Mouse (Mus musculus) kidney, embryonic 15.5 days (tissue): ENCODE results near the gene Gm4779. TPM values are rescaled to one million over a fixed set of nuclear protein-coding genes. Genes with fewer than 3 reads are reported as not detected.
"Not testable (repeated sequence)": the region's sequence is repeated elsewhere in the genome, so short reads cannot be mapped to it uniquely, and the experiment has no call there.

Experiments
- ATAC-seq: fragments of 200-750 bp; cut with Nextera tagmentation; replicated peaks from 2 replicates; pipeline ENCODE4 v1.8.0; 2017; ENCODE audit warnings: moderate TSS enrichment; ENCODE audit not compliant: low FRiP score
- H3K27ac ChIP-seq: fragments of 300-500 bp; sonication (generic); 2 replicates; pipeline ENCODE4 v1.5.1; 2015; ENCODE audit warnings: mild to moderate bottlenecking, inconsistent platforms
- H3K27me3 ChIP-seq: fragments of 300-500 bp; sonication (generic); 2 replicates; pipeline ENCODE4 v1.6.1; 2015; ENCODE audit warnings: inconsistent platforms
- H3K36me3 ChIP-seq: fragments of 300-500 bp; sonication (generic); 2 replicates; pipeline ENCODE4 v1.6.1; 2015; ENCODE audit warnings: inconsistent platforms
- H3K4me1 ChIP-seq: fragments of 300-500 bp; sonication (generic); 2 replicates; pipeline ENCODE4 v1.6.1; 2015; ENCODE audit warnings: inconsistent platforms
- H3K4me2 ChIP-seq: fragments of 300-500 bp; sonication (generic); 2 replicates; pipeline ENCODE4 v1.6.1; 2015; ENCODE audit warnings: moderate library complexity, mild to moderate bottlenecking, inconsistent platforms
- H3K4me3 ChIP-seq: fragments of 300-500 bp; sonication (generic); replicated peaks from 2 replicates; pipeline ENCODE4 v1.5.1; 2015; ENCODE audit warnings: mild to moderate bottlenecking, inconsistent platforms
- H3K9ac ChIP-seq: fragments of 300-500 bp; sonication (generic); 2 replicates; pipeline ENCODE4 v1.6.1; 2015; ENCODE audit warnings: mild to moderate bottlenecking, inconsistent platforms
- H3K9me3 ChIP-seq: fragments of 300-500 bp; sonication (generic); replicated peaks from 2 replicates; pipeline ENCODE4 v1.6.1; 2016; ENCODE audit warnings: inconsistent platforms
- WGBS: fragments of 180-500 bp; shearing (Covaris S2); methylation state at CpG from one replicate; pipeline ENCODE4 v1.1.7; 2015; ENCODE audit warnings: mixed read lengths; 5-methylcytosine and 5-hydroxymethylcytosine counted together
- polyA plus RNA-seq: library from polyadenylated mRNA; unstranded; fragments of >200 nt; fragmentation: Nextera tagmentation; extraction: Ambion mirVana; gene quantifications from 2 replicates; pipeline ENCODE4 v1.2.1, GENCODE M21; 2015

Gm4779 gene
- 0.18 and 0.26 TPM in 2 replicates for polyA plus RNA-seq

- H3K9me3 ChIP-seq = no peaks in the 10 kb centered on the region; the same call in 1 of the 2 replicates
- H3K9ac ChIP-seq = no peak within 1 kb of the TSS
- no peaks in the 10 kb centered on the region for H3K4me1 ChIP-seq
- H3K4me2 ChIP-seq = no peak within 1 kb of the TSS
- H3K4me3 ChIP-seq = no peak within 1 kb of the TSS
- ATAC-seq = no peak
- no peak within 1 kb of the TSS for H3K27ac ChIP-seq
- H3K27me3 ChIP-seq = peaks cover 5% of the 10 kb centered on the region; the same call in 1 of the 2 replicates
- H3K36me3 ChIP-seq = no peaks in the 10 kb centered on the region
- WGBS = 94% methylated on average over 33 of the region's 35 CpGs
These were observed at the start of gene Gm4779, which contains the start of gene 8030474K03Rik for GRCm38 (mm10) chrX:101794342-101794741. Gene Gm4779, minus strand, starts transcription at chrX:101794423. Gene 8030474K03Rik, plus strand, starts transcription at chrX:101794656.

GRCm38 (mm10) chrX:101819980-101820379 lies 25.8 kb upstream of the Gm4779 start:
- not testable (repeated sequence) for H3K4me3 ChIP-seq, ATAC-seq, H3K36me3 ChIP-seq, H3K4me1 ChIP-seq, H3K9me3 ChIP-seq, H3K9ac ChIP-seq, H3K27ac ChIP-seq, H3K4me2 ChIP-seq
- peaks cover 36% of the 10 kb centered on the region for H3K27me3 ChIP-seq

- H3K4me2 ChIP-seq = no peak overlapping the region
- H3K4me1 ChIP-seq = no peaks in the 10 kb centered on the region
- no peak overlapping the region for H3K9ac ChIP-seq
- H3K27me3 ChIP-seq = peaks cover 41% of the 10 kb centered on the region
- 50% methylated on average over 1 of the region's 1 CpGs for WGBS
- no peaks in the 10 kb centered on the region for H3K36me3 ChIP-seq
- H3K4me3 ChIP-seq = no peak overlapping the region
- ATAC-seq = no peak
- H3K9me3 ChIP-seq = no peaks in the 10 kb centered on the region
- H3K27ac ChIP-seq = no peak overlapping the region
These were observed 24.9 kb upstream of the Gm4779 start for GRCm38 (mm10) chrX:101819163-101819562.

GRCm38 (mm10) chrX:101811750-101812149 lies 17.5 kb upstream of the Gm4779 start:
- 72% methylated on average over 3 of the region's 3 CpGs for WGBS
- H3K4me2 ChIP-seq = no peak overlapping the region
- no peaks in the 10 kb centered on the region for H3K9me3 ChIP-seq
- H3K9ac ChIP-seq = no peak overlapping the region
- no peak for ATAC-seq
- no peak overlapping the region for H3K4me3 ChIP-seq
- peaks cover 44% of the 10 kb centered on the region for H3K27me3 ChIP-seq
- no peaks in the 10 kb centered on the region for H3K36me3 ChIP-seq
- no peaks in the 10 kb centered on the region for H3K4me1 ChIP-seq
- no peak overlapping the region for H3K27ac ChIP-seq

- H3K36me3 ChIP-seq = no peaks in the 10 kb centered on the region
- H3K4me1 ChIP-seq = no peaks in the 10 kb centered on the region
- WGBS = 42% methylated on average over 2 of the region's 2 CpGs
- no peak overlapping the region for H3K27ac ChIP-seq
- H3K9ac ChIP-seq = no peak overlapping the region
- ATAC-seq = no peak
- no peak overlapping the region for H3K4me3 ChIP-seq
- H3K9me3 ChIP-seq = no peaks in the 10 kb centered on the region
- peaks cover 34% of the 10 kb centered on the region for H3K27me3 ChIP-seq
- no peak overlapping the region for H3K4me2 ChIP-seq
These were observed 11.3 kb upstream of the Gm4779 start for GRCm38 (mm10) chrX:101805512-101805911.

- H3K9ac ChIP-seq = no peak overlapping the region
- peaks cover 10% of the 10 kb centered on the region; the same call in 1 of the 2 replicates for H3K27me3 ChIP-seq
- H3K9me3 ChIP-seq = no peaks in the 10 kb centered on the region; the same call in 1 of the 2 replicates
- H3K27ac ChIP-seq = no peak overlapping the region
- no peak overlapping the region for H3K4me2 ChIP-seq
- ATAC-seq = no peak; the same call in 1 of the 2 replicates
- 44% methylated on average over 4 of the region's 4 CpGs for WGBS
- no peaks in the 10 kb centered on the region for H3K36me3 ChIP-seq
- H3K4me1 ChIP-seq = no peaks in the 10 kb centered on the region
- H3K4me3 ChIP-seq = no peak overlapping the region
These were observed 2.7 kb downstream of the Gm4779 start for GRCm38 (mm10) chrX:101791551-101791950.

GRCm38 (mm10) chrX:101772035-101772434 lies 22.2 kb downstream of the Gm4779 start:
- Histone ChIP-seq H3K27ac (no peak overlapping the region), H3K36me3 (no peaks in the 10 kb centered on the region), H3K9me3 (no peaks in the 10 kb centered on the region), H3K27me3 (peaks cover 32% of the 10 kb centered on the region), H3K4me3 (no peak overlapping the region), H3K4me1 (no peaks in the 10 kb centered on the region), H3K9ac (no peak overlapping the region), H3K4me2 (no peak overlapping the region)
- 45% methylated on average over 5 of the region's 5 CpGs for WGBS
- ATAC-seq = no peak

GRCm38 (mm10) chrX:101770307-101770706 lies 23.9 kb downstream of the Gm4779 start:
- WGBS = 46% methylated on average over 3 of the region's 3 CpGs
- ATAC-seq = no peak
- no peak overlapping the region for H3K4me3 ChIP-seq
- no peak overlapping the region for H3K27ac ChIP-seq
- peaks cover 39% of the 10 kb centered on the region for H3K27me3 ChIP-seq
- H3K4me2 ChIP-seq = no peak overlapping the region
- no peaks in the 10 kb centered on the region for H3K4me1 ChIP-seq
- H3K36me3 ChIP-seq = no peaks in the 10 kb centered on the region
- H3K9me3 ChIP-seq = no peaks in the 10 kb centered on the region
- no peak overlapping the region for H3K9ac ChIP-seq

- WGBS = 67% methylated on average over 2 of the region's 2 CpGs
- no peaks in the 10 kb centered on the region for H3K36me3 ChIP-seq
- no peaks in the 10 kb centered on the region for H3K9me3 ChIP-seq
- no peak for ATAC-seq
- H3K4me1 ChIP-seq = no peaks in the 10 kb centered on the region
- H3K27me3 ChIP-seq = peaks cover 39% of the 10 kb centered on the region
- H3K9ac ChIP-seq = no peak overlapping the region
- H3K4me2 ChIP-seq = no peak overlapping the region
- no peak overlapping the region for H3K27ac ChIP-seq
- H3K4me3 ChIP-seq = no peak overlapping the region
These were observed 24.7 kb downstream of the Gm4779 start for GRCm38 (mm10) chrX:101769478-101769877.

- H3K9ac ChIP-seq = no peak overlapping the region
- H3K9me3 ChIP-seq = no peaks in the 10 kb centered on the region
- H3K4me1 ChIP-seq = no peaks in the 10 kb centered on the region
- H3K36me3 ChIP-seq = no peaks in the 10 kb centered on the region
- no peak overlapping the region for H3K4me3 ChIP-seq
- H3K27ac ChIP-seq = no peak overlapping the region
- ATAC-seq = no peak
- 71% methylated on average over 7 of the region's 7 CpGs for WGBS
- H3K4me2 ChIP-seq = no peak overlapping the region
- H3K27me3 ChIP-seq = peaks cover 27% of the 10 kb centered on the region
These were observed 26.9 kb downstream of the Gm4779 start for GRCm38 (mm10) chrX:101767280-101767679.

- no peaks in the 10 kb centered on the region for H3K36me3 ChIP-seq
- H3K27ac ChIP-seq = no peak overlapping the region
- WGBS = 82% methylated on average over 4 of the region's 4 CpGs
- H3K4me2 ChIP-seq = no peak overlapping the region
- no peaks in the 10 kb centered on the region for H3K9me3 ChIP-seq
- no peak for ATAC-seq
- H3K4me1 ChIP-seq = no peaks in the 10 kb centered on the region
- H3K9ac ChIP-seq = no peak overlapping the region
- peaks cover 22% of the 10 kb centered on the region for H3K27me3 ChIP-seq
- H3K4me3 ChIP-seq = no peak overlapping the region
These were observed 29.1 kb downstream of the Gm4779 start for GRCm38 (mm10) chrX:101765111-101765510.

- H3K27me3 ChIP-seq = peaks cover 25% of the 10 kb centered on the region; the same call in 1 of the 2 replicates
- no peaks in the 10 kb centered on the region for H3K36me3 ChIP-seq
- H3K4me1 ChIP-seq = no peaks in the 10 kb centered on the region
- no peaks in the 10 kb centered on the region for H3K9me3 ChIP-seq
- H3K4me3 ChIP-seq = no peak overlapping the region
- H3K27ac ChIP-seq = no peak overlapping the region
- H3K9ac ChIP-seq = no peak overlapping the region
- 87% methylated on average over 5 of the region's 5 CpGs for WGBS
- no peak for ATAC-seq
- no peak overlapping the region for H3K4me2 ChIP-seq
These were observed 29.6 kb downstream of the Gm4779 start for GRCm38 (mm10) chrX:101764621-101765020.

- 65% methylated on average over 5 of the region's 5 CpGs for WGBS
- H3K9ac ChIP-seq = no peak overlapping the region
- no peak for ATAC-seq
- H3K27me3 ChIP-seq = peaks cover 28% of the 10 kb centered on the region
- H3K4me1 ChIP-seq = no peaks in the 10 kb centered on the region
- H3K27ac ChIP-seq = no peak overlapping the region
- H3K36me3 ChIP-seq = no peaks in the 10 kb centered on the region
- no peak overlapping the region for H3K4me2 ChIP-seq
- H3K9me3 ChIP-seq = no peaks in the 10 kb centered on the region
- H3K4me3 ChIP-seq = no peak overlapping the region
These were observed 39.7 kb downstream of the Gm4779 start for GRCm38 (mm10) chrX:101754478-101754877.
